Mouse (Mus musculus): ENCODE data around the gene Zbed5. TPM values are rescaled to one million over a fixed set of nuclear protein-coding genes. Genes with fewer than 3 reads are reported as not detected.

Gene Zbed5
- total RNA-seq (2023), result 1.6 TPM

DNA sequence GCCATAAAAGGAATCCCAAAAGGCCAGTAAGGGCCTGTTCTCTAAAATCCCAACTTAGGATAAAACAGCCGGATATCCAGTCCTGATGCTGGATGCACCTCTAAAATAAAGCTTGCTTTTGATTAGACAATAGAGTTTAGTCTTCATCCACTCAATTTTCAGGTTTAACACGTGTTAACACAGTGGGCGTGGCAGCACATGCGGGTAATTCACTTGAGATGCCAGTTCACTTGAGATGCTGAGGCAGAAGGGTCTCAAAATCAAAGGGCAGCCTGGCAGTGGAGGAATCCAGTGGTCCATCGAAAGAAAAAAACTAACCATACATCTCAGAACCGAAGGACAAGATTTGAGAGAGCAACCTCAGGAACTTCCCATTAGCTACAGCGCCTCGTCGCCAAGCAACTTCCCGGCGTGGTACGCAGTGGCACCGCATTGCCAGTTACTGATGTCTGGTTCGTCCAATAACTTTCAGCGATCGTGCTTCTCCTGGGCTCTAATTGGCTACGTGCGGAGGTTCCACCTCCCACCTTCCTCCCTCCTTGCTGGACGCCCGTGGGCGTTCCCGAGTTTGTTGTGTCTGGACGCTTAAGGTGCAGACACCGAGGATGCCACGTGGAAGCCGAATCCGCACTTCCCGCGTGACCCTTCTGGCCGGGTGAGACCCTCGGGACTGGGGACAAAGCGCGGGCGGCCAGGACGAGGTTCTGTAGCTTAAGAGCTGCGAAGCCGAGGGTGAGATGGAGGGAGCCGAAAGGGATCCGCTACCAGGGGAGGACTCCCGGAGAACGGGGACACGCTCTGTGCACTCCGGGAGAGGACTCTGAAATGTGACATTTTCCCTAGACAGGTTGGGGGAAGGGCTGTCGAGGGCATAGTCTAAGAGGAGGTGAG lies at the start of gene Zbed5:
TSS of gene Zbed5 (plus strand) at position 526 of the 891 bp plus-strand sequence.

DNA sequence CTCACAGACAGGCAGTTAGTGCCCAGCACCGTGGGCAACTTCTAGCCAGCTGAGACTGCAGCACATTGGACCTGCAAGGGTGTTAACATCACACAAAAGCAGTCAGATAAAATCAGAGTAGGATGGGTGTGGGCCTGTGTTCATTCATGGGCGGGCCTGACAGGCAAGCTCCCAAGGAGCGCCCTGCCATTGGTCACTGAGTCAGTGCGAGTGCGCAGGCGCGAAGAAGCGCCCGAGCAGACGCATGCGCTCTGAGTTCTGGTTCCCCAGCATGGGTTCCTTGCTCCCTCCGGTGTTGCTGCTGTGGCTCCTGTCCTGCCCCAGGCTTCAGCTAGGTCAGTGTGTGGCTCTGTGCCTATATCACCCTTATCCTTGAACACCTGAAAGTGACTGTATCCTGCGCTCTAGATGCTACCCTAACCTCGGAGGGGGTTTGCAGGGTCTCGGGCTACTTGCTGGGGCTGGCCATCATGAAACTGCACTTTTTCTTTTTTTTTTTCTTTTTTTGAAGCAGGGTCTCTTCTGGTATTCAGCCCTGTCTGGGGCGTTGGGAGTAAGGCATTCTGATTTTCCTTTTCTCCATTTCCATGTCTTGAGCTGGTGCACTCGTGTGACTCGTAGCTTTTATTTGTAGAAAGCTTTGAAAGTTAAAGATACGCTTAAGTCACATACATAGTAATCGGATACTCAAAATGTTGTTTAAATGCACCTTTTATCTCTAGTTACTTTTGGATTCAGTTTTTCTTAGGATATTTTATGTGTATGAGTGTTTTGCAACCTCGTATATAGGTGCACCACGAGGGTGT lies 48.6 kb upstream of the Zbed5 start, which contains the start of gene Sumf2:
TSS of gene Sumf2 (plus strand) at position 235 of the 806 bp plus-strand sequence.

DNA sequence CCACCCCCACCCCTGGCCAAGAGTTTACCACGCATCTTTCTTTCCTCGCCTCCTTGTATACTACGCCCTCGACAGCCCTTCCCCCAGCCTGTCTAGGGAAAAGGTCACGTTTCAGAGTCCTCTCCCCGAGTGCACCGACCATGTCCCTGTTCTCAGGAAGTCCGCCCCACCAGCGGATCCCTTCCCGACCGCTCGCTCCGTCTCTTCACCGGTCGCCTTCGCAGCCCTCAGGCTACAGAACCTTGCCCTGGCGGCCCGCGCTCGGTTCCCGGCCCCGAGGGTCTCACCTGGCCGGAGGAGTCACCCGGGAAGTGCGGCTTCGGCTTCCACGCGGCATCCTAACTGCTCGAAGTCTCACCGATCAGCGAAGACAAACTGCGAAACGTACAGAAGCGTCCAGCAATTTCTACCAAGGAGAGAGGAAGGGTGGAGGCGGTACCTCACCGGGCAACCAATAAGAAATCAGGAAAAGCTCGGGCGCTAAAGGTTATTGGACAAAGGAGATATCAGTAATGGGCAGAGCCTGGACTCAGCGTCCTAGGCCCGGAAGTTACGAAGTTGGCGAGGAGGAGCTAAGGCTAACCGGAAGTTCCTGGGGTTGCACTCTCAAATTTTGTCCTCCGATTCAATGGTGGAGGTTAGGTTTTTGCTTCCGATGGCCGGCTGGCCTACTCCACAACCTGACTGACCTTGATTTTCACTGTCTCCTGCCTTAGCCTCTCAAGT lies 8.4 kb upstream of the Zbed5 start, which contains the start of gene Chchd2:
TSS of gene Chchd2 (minus strand) at position 560 of the 726 bp plus-strand sequence.

DNA sequence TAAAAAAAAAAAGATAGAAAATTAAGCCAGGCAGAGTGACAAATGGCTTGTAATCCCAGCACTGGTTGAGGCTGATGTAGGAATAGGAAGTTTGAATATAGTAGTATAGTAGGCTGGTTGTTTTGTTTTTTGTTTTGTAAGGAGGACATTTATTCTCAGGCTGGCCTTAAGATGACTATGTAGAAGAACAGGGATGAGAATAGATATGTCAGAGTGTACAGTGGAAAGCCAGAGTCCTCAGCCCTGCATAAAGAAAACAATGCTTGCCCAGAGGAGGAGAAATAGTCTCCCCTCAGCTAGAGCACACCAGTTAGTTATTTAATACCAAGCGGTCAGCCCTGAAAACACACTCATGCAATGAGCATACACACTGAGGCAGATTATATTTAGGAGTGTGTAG lies 2.9 kb downstream of the Zbed5 start, which contains the start of gene Phkg1:
TSS of gene Phkg1 (minus strand) at position 101 of the 400 bp plus-strand sequence.

DNA sequence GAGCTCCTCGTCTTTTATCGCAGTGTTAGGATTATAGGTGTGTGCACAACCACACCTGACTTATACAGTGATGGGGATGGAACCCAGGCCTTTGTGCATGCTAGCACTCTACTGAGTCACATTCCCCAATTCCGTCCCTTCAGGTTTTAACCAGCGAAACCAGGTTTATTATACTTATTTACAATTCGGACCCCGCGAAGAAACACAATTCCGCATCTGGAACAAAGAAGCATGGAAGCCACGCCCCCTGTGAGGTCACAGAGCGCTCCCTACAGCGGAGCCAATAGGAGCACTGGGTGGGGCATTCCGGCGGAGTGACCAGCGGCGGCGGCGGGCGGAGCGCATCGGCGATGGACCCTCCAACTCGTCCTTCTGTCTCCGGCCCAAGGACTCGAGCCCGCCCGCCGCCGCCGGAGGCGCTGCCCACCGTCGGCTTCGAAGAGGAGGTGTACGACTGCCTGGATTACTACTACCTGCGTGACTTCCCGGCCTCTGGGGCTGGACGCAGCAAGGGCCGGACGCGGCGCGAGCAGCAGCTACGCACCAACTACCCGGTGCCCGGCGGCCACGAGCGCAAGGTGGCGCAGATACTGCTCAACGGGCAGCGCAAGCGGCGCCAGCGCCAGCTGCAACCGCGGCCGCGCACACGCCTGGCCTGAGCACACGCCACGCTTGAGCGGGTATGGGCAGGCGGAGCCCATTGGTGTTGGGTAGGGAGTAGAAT lies 12.9 kb downstream of the Zbed5 start, which contains the start of gene Nupr1l:
TSS of gene Nupr1l (plus strand) at position 299 of the 724 bp plus-strand sequence.

DNA sequence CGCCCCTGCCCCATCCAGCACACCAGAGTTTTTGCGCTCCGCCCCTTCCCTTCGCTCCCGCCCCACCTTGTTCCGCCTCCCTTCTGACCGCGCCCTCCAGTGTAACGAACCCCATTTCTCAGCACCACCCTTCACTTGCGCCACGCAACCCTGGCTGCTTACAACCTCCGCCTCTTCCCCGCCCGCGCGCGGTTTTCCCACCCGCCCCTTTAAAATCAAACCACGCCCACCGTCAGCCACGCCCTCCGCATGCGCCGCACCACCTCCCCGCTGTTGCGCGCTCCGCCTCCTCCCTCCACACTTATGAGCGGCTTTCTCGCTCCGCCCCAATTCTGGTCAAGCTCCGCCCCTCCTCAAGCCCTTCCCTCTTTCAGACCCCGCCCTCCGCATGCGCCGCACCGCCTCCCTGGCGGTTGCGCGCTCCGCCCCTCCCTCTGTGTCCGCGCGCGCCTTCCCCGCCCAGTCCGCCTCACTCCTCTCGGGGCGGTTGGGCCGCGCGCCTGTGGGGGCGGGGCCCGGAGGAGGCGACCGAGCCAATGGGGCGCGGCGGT lies 46.0 kb downstream of the Zbed5 start, which contains the start of gene Vkorc1l1:
TSS of gene Vkorc1l1 (plus strand) at position 476 of the 551 bp plus-strand sequence.

Other genes with a start within 250 kb of the Zbed5 start
- 1.1 TPM for gene Zfp11, start 225.6 kb upstream of the Zbed5 start, total RNA-seq (2023)
- not detected for gene Sept14, start 187.2 kb upstream of the Zbed5 start, total RNA-seq (2023)
- 44.2 TPM for gene Mrps17, start 180.2 kb upstream of the Zbed5 start, total RNA-seq (2023)
- gene Nipsnap2, start 170.7 kb upstream of the Zbed5 start, total RNA-seq (2023), result 29.2 TPM
- gene Psph, start 108.3 kb upstream of the Zbed5 start, total RNA-seq (2023), result 15.9 TPM
- 11.1 TPM for gene Sumf2, start 48.7 kb upstream of the Zbed5 start, total RNA-seq (2023)
- 147 TPM for gene Chchd2, start 8.3 kb upstream of the Zbed5 start, total RNA-seq (2023)
- gene Phkg1, start 2.8 kb downstream of the Zbed5 start, total RNA-seq (2023), result 0.64 TPM
- 0.28 TPM for gene Nupr1l, start 12.8 kb downstream of the Zbed5 start, total RNA-seq (2023)
- 12.9 TPM for gene Vkorc1l1, start 46.2 kb downstream of the Zbed5 start, total RNA-seq (2023)
- 23.0 TPM for gene Gusb, start 107.3 kb downstream of the Zbed5 start, total RNA-seq (2023)
- gene Asl, start 133.5 kb downstream of the Zbed5 start, total RNA-seq (2023), result 24.3 TPM
- gene Crcp, start 133.6 kb downstream of the Zbed5 start, total RNA-seq (2023), result 26.1 TPM
- 10.8 TPM for gene Tpst1, start 177.6 kb downstream of the Zbed5 start, total RNA-seq (2023)
- gene Kctd7, start 249.1 kb downstream of the Zbed5 start, total RNA-seq (2023), result 2.0 TPM